Mouse (Mus musculus) heart, embryonic 14.5 days (tissue): Measurements from ENCODE around the gene Fam149b. TPM values are rescaled to one million over a fixed set of nuclear protein-coding genes. Genes with fewer than 3 reads are reported as not detected.

Experiments used
- ATAC-seq: fragments of 200-750 bp; cut with Nextera tagmentation; 2 replicates; pipeline ENCODE4 v1.8.0; 2017; ENCODE audit warnings: low read depth, moderate TSS enrichment; ENCODE audit not compliant: insufficient number of reproducible peaks, insufficient read depth, low FRiP score
- H3K27ac ChIP-seq, 2 experiments: fragments of 200-500 bp in 1 of 2; fragments of 300-500 bp in 1 of 2; sonication (generic) in 1 of 2; replicated peaks in 1 of 2; 2 replicates each; pipeline ENCODE4 v1.5.1; 2012 to 2014; ENCODE audit warnings: low read depth in 2 of 2, low read length in 2 of 2, control low read depth in 1 of 2, mild to moderate bottlenecking in 1 of 2, mixed read lengths in 1 of 2; ENCODE audit not compliant: control insufficient read depth in 1 of 2, insufficient read depth in 1 of 2
- H3K27me3 ChIP-seq: fragments of 300-500 bp; sonication (generic); 2 replicates; pipeline ENCODE4 v1.6.1; 2014; ENCODE audit warnings: mild to moderate bottlenecking, low read length, control low read depth; ENCODE audit not compliant: control insufficient read depth, insufficient read depth
- H3K36me3 ChIP-seq: fragments of 300-500 bp; sonication (generic); 2 replicates; pipeline ENCODE4 v1.6.1; 2014; ENCODE audit warnings: mild to moderate bottlenecking, control low read depth, low read length, mixed read lengths; ENCODE audit not compliant: control insufficient read depth, insufficient read depth
- H3K4me1 ChIP-seq, 2 experiments: fragments of 200-500 bp in 1 of 2; fragments of 300-500 bp in 1 of 2; sonication (generic) in 1 of 2; 2 replicates each; pipeline ENCODE4 v1.6.1; 2012 to 2014; ENCODE audit warnings: low read length in 2 of 2, control low read depth in 1 of 2, mixed read lengths in 1 of 2; ENCODE audit not compliant: control insufficient read depth in 2 of 2, insufficient read depth in 2 of 2
- H3K4me2 ChIP-seq: fragments of 300-500 bp; sonication (generic); 2 replicates; pipeline ENCODE4 v1.6.1; 2014; ENCODE audit warnings: mild to moderate bottlenecking, low read length
- H3K4me3 ChIP-seq, 2 experiments: fragments of 200-500 bp in 1 of 2; fragments of 300-500 bp in 1 of 2; sonication (generic) in 1 of 2; 2 replicates each; pipeline ENCODE4 v1.5.1; 2012 to 2014; ENCODE audit warnings: low read length in 2 of 2, mild to moderate bottlenecking in 2 of 2, control low read depth in 1 of 2, low read depth in 1 of 2, moderate library complexity in 1 of 2; ENCODE audit not compliant: control insufficient read depth in 1 of 2, insufficient read depth in 1 of 2
- H3K9ac ChIP-seq: fragments of 300-500 bp; sonication (generic); 2 replicates; pipeline ENCODE4 v1.6.1; 2014; ENCODE audit warnings: mild to moderate bottlenecking, low read length
- H3K9me3 ChIP-seq: fragments of 300-500 bp; sonication (generic); 2 replicates; pipeline ENCODE4 v1.6.1; 2016; ENCODE audit warnings: low read length, control low read depth; ENCODE audit not compliant: control insufficient read depth
- WGBS: fragments of 180-500 bp; shearing (Covaris S2); extraction: QIAGEN DNeasy Blood & Tissue Kit; methylation state at CpG from one replicate; pipeline ENCODE4 v1.1.7; 2014; 5-methylcytosine and 5-hydroxymethylcytosine counted together
- polyA plus RNA-seq: library from polyadenylated mRNA; unstranded; fragments of >200 nt; fragmentation: Nextera tagmentation; extraction: Ambion mirVana; gene quantifications from 2 replicates; pipeline ENCODE4 v1.2.1, GENCODE M21; 2014

Gene Fam149b
- polyA plus RNA-seq, 1 experiment from 2014 or later, result 29.7 TPM

DNA sequence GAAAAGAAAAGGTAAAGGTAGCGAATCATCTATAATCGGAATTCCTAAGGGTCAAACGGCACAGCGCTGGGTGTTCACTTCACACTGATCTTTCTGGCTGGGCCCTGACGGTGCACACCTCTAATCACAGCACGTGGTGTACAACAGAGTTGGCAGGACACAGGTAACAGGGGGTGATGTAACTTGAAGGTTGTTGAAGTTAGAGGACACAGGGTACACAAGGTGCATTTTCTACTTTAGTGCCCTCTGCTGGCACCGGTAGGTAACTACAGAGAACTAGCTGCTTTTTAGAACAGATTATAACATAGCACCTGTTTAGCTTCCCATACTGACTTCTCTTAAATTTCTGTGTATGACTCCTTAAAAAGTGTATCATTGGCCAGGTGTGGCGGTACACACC is 7.8 kb upstream of the Fam149b start:
- H3K36me3 ChIP-seq, result peaks cover 58% of the 10 kb centered on the region
- ATAC-seq, result no peak
- no peak overlapping the region for H3K4me2 ChIP-seq
- no peak overlapping the region for H3K27ac ChIP-seq
- 79% methylated on average over 8 of the region's 8 CpGs for WGBS
- no peaks in the 10 kb centered on the region for H3K9me3 ChIP-seq
- H3K27me3 ChIP-seq, result no peaks in the 10 kb centered on the region
- no peak overlapping the region for H3K9ac ChIP-seq
- no peaks in the 10 kb centered on the region for H3K4me1 ChIP-seq
- H3K4me3 ChIP-seq, result no peak overlapping the region

- no peak for ATAC-seq
- H3K9me3 ChIP-seq, result no peaks in the 10 kb centered on the region
- no peak overlapping the region for H3K4me3 ChIP-seq
- H3K9ac ChIP-seq, result no peak overlapping the region
- peaks cover 56% of the 10 kb centered on the region for H3K36me3 ChIP-seq
- no peak overlapping the region for H3K4me2 ChIP-seq
- WGBS, result 78% methylated on average over 7 of the region's 7 CpGs
- H3K27ac ChIP-seq, result no peak overlapping the region
- H3K27me3 ChIP-seq, result no peaks in the 10 kb centered on the region
- no peaks in the 10 kb centered on the region for H3K4me1 ChIP-seq
These were observed 7.1 kb upstream of the Fam149b start for GRCm38 (mm10) chr14:20340866-20341265.

DNA sequence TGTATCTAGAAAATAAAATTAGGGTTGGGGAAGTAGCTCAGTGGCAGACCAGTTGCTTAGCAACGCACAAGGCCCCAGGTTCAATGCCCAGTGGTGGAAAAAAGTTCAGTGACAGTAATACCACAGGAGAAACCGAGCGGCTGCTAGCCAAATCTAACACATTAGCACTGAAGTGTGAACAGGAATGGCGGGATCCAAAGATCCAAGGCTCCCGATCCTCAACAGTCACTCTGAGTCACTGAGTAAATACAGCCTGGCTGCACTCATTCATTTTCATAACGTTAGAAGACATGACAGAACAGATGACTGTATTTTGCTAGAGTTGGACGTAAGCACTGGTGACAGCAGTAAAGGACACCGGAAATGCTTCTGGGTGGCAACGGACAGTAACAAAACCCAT is 2.1 kb upstream of the Fam149b start:
- H3K4me2 ChIP-seq, result no peak overlapping the region
- H3K27me3 ChIP-seq, result no peaks in the 10 kb centered on the region
- ATAC-seq, result no peak
- WGBS, result 91% methylated on average over 9 of the region's 9 CpGs
- H3K27ac ChIP-seq, result no peak overlapping the region
- H3K36me3 ChIP-seq, result peaks cover 39% of the 10 kb centered on the region
- no peak overlapping the region for H3K9ac ChIP-seq
- H3K4me3 ChIP-seq, result no peak overlapping the region
- no peaks in the 10 kb centered on the region for H3K9me3 ChIP-seq
- peaks cover 0 to 21% of the 10 kb centered on the region in 2 experiments; a peak in 2 of 4 replicates for H3K4me1 ChIP-seq

- WGBS, result 6% methylated on average over 15 of the region's 15 CpGs
- H3K4me3 ChIP-seq, result peak overlapping the region; percentile 74 to 96
These were observed 446 bp upstream of the Fam149b start for GRCm38 (mm10) chr14:20347441-20347990.

DNA sequence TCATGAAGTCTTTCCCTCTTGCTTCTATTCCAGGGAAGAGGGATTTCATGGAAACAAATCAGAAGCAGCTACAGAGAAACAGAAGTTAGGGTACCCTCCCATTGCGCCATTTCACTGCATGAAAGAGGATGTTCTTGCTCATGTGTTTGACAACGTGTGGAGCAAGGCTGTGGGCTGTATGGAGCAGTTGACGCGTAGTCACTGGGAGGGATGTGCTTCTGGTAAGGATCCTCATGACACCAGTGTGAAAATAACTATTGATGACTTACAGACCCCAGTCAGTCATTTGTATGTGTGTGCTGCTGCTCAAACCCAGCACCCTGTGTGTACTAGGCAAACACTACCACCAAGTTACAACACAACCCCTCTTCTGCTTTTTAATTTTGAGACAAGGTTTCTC is 15.3 kb downstream of the Fam149b start:
- WGBS, result 86% methylated on average over 4 of the region's 4 CpGs
- Histone ChIP-seq H3K27me3 (no peaks in the 10 kb centered on the region), H3K36me3 (peaks cover 93% of the 10 kb centered on the region), H3K4me3 (no peak overlapping the region), H3K4me1 (no peaks in the 10 kb centered on the region), H3K4me2 (no peak overlapping the region), H3K9me3 (no peaks in the 10 kb centered on the region), H3K9ac (no peak overlapping the region), H3K27ac (no peak overlapping the region)
- ATAC-seq, result no peak

More at GRCm38 (mm10) chr14:20347441-20347990, 446 bp upstream of the Fam149b start:
- peak overlapping the region; percentile 85 for H3K4me2 ChIP-seq
- H3K9me3 ChIP-seq, result no peaks in the 10 kb centered on the region
- H3K36me3 ChIP-seq, result peaks cover 39% of the 10 kb centered on the region
- no peaks in the 10 kb centered on the region for H3K27me3 ChIP-seq
- peak overlapping the region; percentile 87 to 92 for H3K27ac ChIP-seq
- peak; percentile 14; the same call in 1 of the 2 replicates for ATAC-seq
- H3K9ac ChIP-seq, result peak overlapping the region; percentile 87
- peaks cover 0 to 21% of the 10 kb centered on the region in 2 experiments; a peak in 2 of 4 replicates for H3K4me1 ChIP-seq

DNA sequence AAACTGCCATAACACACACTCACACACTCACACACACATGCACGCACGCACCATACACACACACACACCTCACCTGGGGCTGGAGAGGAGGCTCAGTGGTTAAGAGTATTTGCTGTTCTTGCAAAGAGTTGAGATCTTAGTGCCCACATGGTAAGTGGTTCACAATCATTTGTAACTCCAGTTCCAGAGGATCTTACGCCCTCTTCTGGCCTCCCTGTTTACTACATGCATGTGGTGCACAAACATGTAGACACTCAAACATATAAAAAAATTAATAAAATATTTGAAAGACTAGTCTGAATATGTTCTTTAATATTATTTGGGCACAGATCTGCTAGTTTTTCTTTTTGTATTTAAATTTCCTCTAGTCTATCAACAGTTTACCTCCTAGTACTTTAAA is 20.3 kb downstream of the Fam149b start:
- H3K9ac ChIP-seq, result no peak overlapping the region
- no peaks in the 10 kb centered on the region for H3K4me1 ChIP-seq
- H3K36me3 ChIP-seq, result peaks cover 81% of the 10 kb centered on the region
- H3K4me3 ChIP-seq, result no peak overlapping the region
- H3K27ac ChIP-seq, result no peak overlapping the region
- no peak for ATAC-seq
- 93% methylated on average over 3 of the region's 3 CpGs for WGBS
- H3K27me3 ChIP-seq, result no peaks in the 10 kb centered on the region
- H3K9me3 ChIP-seq, result no peaks in the 10 kb centered on the region
- H3K4me2 ChIP-seq, result no peak overlapping the region

DNA sequence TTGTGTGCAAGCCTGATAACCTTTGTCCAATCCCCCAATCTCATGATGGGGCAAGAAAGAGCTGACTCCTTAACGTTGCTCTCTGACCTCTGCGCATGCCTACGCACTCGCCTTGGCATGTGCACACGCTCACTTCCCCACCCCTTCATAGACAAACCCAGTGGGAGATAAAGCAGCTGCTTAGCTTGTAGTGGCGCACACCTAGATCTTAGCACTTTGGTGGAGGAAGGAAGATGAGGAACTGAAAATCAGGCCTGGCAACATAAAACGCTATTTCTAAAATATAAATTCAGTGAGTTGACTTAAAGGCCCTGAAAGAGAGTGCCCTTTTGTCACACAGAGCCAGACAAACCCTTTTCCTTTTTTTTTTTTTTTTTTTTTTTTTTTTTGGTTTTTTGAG is 22.8 kb downstream of the Fam149b start:
- no peak overlapping the region for H3K4me3 ChIP-seq
- no peaks in the 10 kb centered on the region for H3K27me3 ChIP-seq
- no peak overlapping the region for H3K27ac ChIP-seq
- 82% methylated on average over 7 of the region's 7 CpGs for WGBS
- no peaks in the 10 kb centered on the region for H3K9me3 ChIP-seq
- ATAC-seq, result no peak
- peaks cover 79% of the 10 kb centered on the region for H3K36me3 ChIP-seq
- no peaks in the 10 kb centered on the region for H3K4me1 ChIP-seq
- no peak overlapping the region for H3K4me2 ChIP-seq
- H3K9ac ChIP-seq, result no peak overlapping the region

GRCm38 (mm10) chr14:20371854-20372253 is 23.9 kb downstream of the Fam149b start:
- no peak overlapping the region for H3K27ac ChIP-seq
- no peak overlapping the region for H3K9ac ChIP-seq
- peaks cover 2 to 5% of the 10 kb centered on the region in 2 experiments; a peak in 3 of 4 replicates for H3K4me1 ChIP-seq
- H3K27me3 ChIP-seq, result no peaks in the 10 kb centered on the region
- no peak for ATAC-seq
- no peaks in the 10 kb centered on the region for H3K9me3 ChIP-seq
- H3K4me3 ChIP-seq, result no peak overlapping the region
- 82% methylated on average over 1 of the region's 1 CpGs for WGBS
- H3K4me2 ChIP-seq, result no peak overlapping the region
- peaks cover 77% of the 10 kb centered on the region for H3K36me3 ChIP-seq
